9 mouse cellular contexts compared by ENCODE assay signal in the genomic region with DNA sequence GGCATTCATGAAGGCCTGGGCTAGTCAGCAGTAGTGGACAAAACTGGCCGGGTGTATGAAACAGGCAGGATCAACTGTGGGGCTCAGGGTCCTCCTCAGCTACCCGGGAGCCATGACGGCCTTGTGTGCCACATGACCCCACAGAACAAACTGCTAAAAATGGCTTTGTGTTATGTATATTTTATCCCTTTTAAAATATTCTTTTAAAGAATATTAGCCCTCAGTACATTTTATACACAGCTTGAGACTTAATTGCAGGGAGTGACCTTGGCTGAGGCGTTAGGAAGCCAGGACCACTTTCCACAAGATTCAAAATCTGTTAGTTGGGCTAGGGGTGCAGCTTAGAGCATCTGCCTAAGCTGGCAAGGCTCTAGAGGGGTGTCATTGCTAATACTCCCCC. TPM values are rescaled to one million over a fixed set of nuclear protein-coding genes. Genes with fewer than 3 reads are reported as not detected.
A peak's percentile ranks its signal among the peaks of the same experiment; 100 is the strongest.
DNase-seq lines count a peak whose midpoint lies in the region; ATAC-seq and TF ChIP-seq lines count a peak whose summit lies in the region.
"Had no signal": no experiment of that assay in that cellular context is flagged by ENCODE, and none has a peak within 500 bp of the region (broad histone marks: within the 10 kb centered on the region; RNA-seq: fewer than 3 reads in every experiment).

No protein-coding gene starts in this region.

- peak overlapping the region; percentile 85 for H3K27ac ChIP-seq in layer of hippocampus, adult 2 months
- H3K27ac ChIP-seq in embryonic facial prominence, embryonic 15.5 days (replicated peaks): no peak overlapping the region
- peak overlapping the region; percentile 91 for H3K27ac ChIP-seq in hindbrain, postnatal 0 days

- peak overlapping the region; percentile 62 for H3K4me2 ChIP-seq in embryonic facial prominence, embryonic 15.5 days (replicated peaks)
- peak overlapping the region; percentile 69 for H3K4me2 ChIP-seq in hindbrain, postnatal 0 days (ENCODE audit: low read depth, low read length)
- H3K4me2 ChIP-seq in myocyte (ENCODE audit: low read depth): peak overlapping the region; percentile 42

- no peaks in the 10 kb centered on the region for H3K27me3 ChIP-seq in embryonic facial prominence, embryonic 15.5 days
- H3K27me3 ChIP-seq in hindbrain, postnatal 0 days (ENCODE audit: insufficient read depth, low read length): no peaks in the 10 kb centered on the region
- no peaks in the 10 kb centered on the region for H3K27me3 ChIP-seq in myocyte (ENCODE audit: control insufficient read depth, insufficient read depth, insufficient read length)

- H3K36me3 ChIP-seq in embryonic facial prominence, embryonic 15.5 days: no peaks in the 10 kb centered on the region
- H3K36me3 ChIP-seq in hindbrain, postnatal 0 days (ENCODE audit: insufficient read depth, low read length): no peaks in the 10 kb centered on the region
- H3K36me3 ChIP-seq in myocyte (ENCODE audit: control insufficient read depth, insufficient read depth): no peaks in the 10 kb centered on the region

- ATAC-seq in embryonic facial prominence, embryonic 15.5 days (ENCODE audit: insufficient number of reproducible peaks, low FRiP score, low TSS enrichment, low read depth): no peak
- peak; percentile 71 for ATAC-seq in hindbrain, postnatal 0 days

- H3K4me1 ChIP-seq in embryonic facial prominence, embryonic 15.5 days: peaks cover 8% of the 10 kb centered on the region; the same call in 1 of the 2 replicates
- no peaks in the 10 kb centered on the region; the same call in 1 of the 2 replicates for H3K4me1 ChIP-seq in hindbrain, postnatal 0 days (ENCODE audit: insufficient read depth, low read length)

- no peaks in the 10 kb centered on the region for H3K9me3 ChIP-seq in embryonic facial prominence, embryonic 15.5 days (replicated peaks)
- no peaks in the 10 kb centered on the region for H3K9me3 ChIP-seq in hindbrain, postnatal 0 days (ENCODE audit: low read length)

- no peak overlapping the region for H3K9ac ChIP-seq in embryonic facial prominence, embryonic 15.5 days
- H3K9ac ChIP-seq in hindbrain, postnatal 0 days (replicated peaks; ENCODE audit: low read length): peak overlapping the region; percentile 67; the same call in 1 of the 2 replicates

- no peaks in the 10 kb centered on the region for H3K79me2 ChIP-seq in myocyte (ENCODE audit: control insufficient read depth, insufficient read depth)

- DNase-seq in layer of hippocampus, adult 2 months (ENCODE audit: low spot score in 2 of 2): no peak
- no peak for DNase-seq in layer of hippocampus, adult 9-11 months
- DNase-seq in hindbrain, postnatal 0 days (ENCODE audit: low spot score): peak; percentile 29
- DNase-seq in adrenal gland, adult 2 months: no peak
- no peak for DNase-seq in urinary bladder, postnatal 25 days (ENCODE audit: low spot score)
- no peak for DNase-seq in thymus, postnatal 25 days

- TF ChIP-seq POLR2A in myocyte (IDR thresholded peaks at IDR 0.05; ENCODE audit: insufficient read length, low read depth): no peak

- 65% methylated on average over 4 of the region's 4 CpGs for WGBS in embryonic facial prominence, embryonic 15.5 days
- 40% methylated on average over 4 of the region's 4 CpGs for WGBS in hindbrain, postnatal 0 days

- no peak overlapping the region for H3K4me3 ChIP-seq in layer of hippocampus, adult 2 months
- H3K4me3 ChIP-seq in embryonic facial prominence, embryonic 15.5 days (replicated peaks): peak overlapping the region; percentile 44; the same call in 1 of the 2 replicates
- H3K4me3 ChIP-seq in hindbrain, postnatal 0 days (ENCODE audit: low read length): peak overlapping the region; percentile 36; the same call in 1 of the 2 replicates
- H3K4me3 ChIP-seq in myocyte: no peak overlapping the region

- H3ac ChIP-seq in myocyte (ENCODE audit: control insufficient read depth, insufficient read length): no peak overlapping the region

- no peak for TF ChIP-seq CTCF in layer of hippocampus, adult 2 months (conservative IDR thresholded peaks at IDR 0.05)
- no peak for TF ChIP-seq CTCF in hindbrain, postnatal 0 days (IDR thresholded peaks at IDR 0.05; ENCODE audit: low read depth)

TF ChIP-seq in myocyte, 11 proteins besides CTCF, POLR2A, EP300 and RAD21:
- TF ChIP-seq REST (IDR thresholded peaks at IDR 0.05; ENCODE audit: insufficient read depth, insufficient read length) (no peak), MYOD1 (IDR thresholded peaks at IDR 0.05; ENCODE audit: control insufficient read depth in 1 of 3, insufficient read length in 2 of 3, low read depth in 2 of 3) (no peak), SRF (IDR thresholded peaks at IDR 0.05; ENCODE audit: control insufficient read depth, insufficient read length, low read depth) (no peak)
TF ChIP-seq in myocyte: peak in this region for 0.

RNA-seq across cellular contexts. Expression of gene Hnrnph1, which starts 5.8 kb away (rescaled TPM):
- 100 to 1,000 TPM; 272 to 300 TPM for total RNA-seq in layer of hippocampus, adult 2 months (2021)
- 400 and 410 TPM in 2 replicates for polyA plus RNA-seq in embryonic facial prominence, embryonic 15.5 days (2015; fragmentation: Nextera tagmentation; extraction: Ambion mirVana)
- 171 and 176 TPM in 2 replicates for total RNA-seq in hindbrain, postnatal 0 days (2014; rRNA removed)
- polyA plus RNA-seq in hindbrain, postnatal 0 days (2015; fragmentation: Nextera tagmentation; extraction: Ambion mirVana): 244 and 249 TPM in 2 replicates
- polyA plus RNA-seq in myocyte (2012; fragmentation: generic; extraction: Trizol): 54.5 TPM
- 100 to 1,000 TPM; 225 to 240 TPM for total RNA-seq in adrenal gland, adult 2 months (2021)
- 13.4 and 13.7 TPM in 2 replicates for polyA plus RNA-seq in adrenal gland, adult 2 months (2012; rRNA removed)

RNA-seq across cellular contexts. Expression of gene Cby3, which starts 16.7 kb away (rescaled TPM):
- total RNA-seq in layer of hippocampus, adult 2 months (2021): 1 to 10 TPM in 1 of 2 experiments, not detected in 1; 1.7 TPM
- 0.24 and 0.25 TPM in 2 replicates for polyA plus RNA-seq in embryonic facial prominence, embryonic 15.5 days (2015; fragmentation: Nextera tagmentation; extraction: Ambion mirVana)
- 0.47 TPM in 1 of 2 replicates, not detected in the other for total RNA-seq in hindbrain, postnatal 0 days (2014; rRNA removed)
- polyA plus RNA-seq in hindbrain, postnatal 0 days (2015; fragmentation: Nextera tagmentation; extraction: Ambion mirVana): 1.2 and 1.5 TPM in 2 replicates
- polyA plus RNA-seq in myocyte (2012; fragmentation: generic; extraction: Trizol): not detected
- total RNA-seq in adrenal gland, adult 2 months (2021): not detected
- polyA plus RNA-seq in adrenal gland, adult 2 months (2012; rRNA removed): 0.57 TPM in 1 of 2 replicates, not detected in the other
- total RNA-seq: monocyte, adult 5-6 weeks had no signal

RNA-seq across cellular contexts. Expression of gene Canx, which starts 45.5 kb away (rescaled TPM):
- total RNA-seq in layer of hippocampus, adult 2 months (2021): 100 to 1,000 TPM; 365 to 415 TPM
- 284 and 286 TPM in 2 replicates for polyA plus RNA-seq in embryonic facial prominence, embryonic 15.5 days (2015; fragmentation: Nextera tagmentation; extraction: Ambion mirVana)
- 174 and 197 TPM in 2 replicates for total RNA-seq in hindbrain, postnatal 0 days (2014; rRNA removed)
- 254 and 259 TPM in 2 replicates for polyA plus RNA-seq in hindbrain, postnatal 0 days (2015; fragmentation: Nextera tagmentation; extraction: Ambion mirVana)
- polyA plus RNA-seq in myocyte (2012; fragmentation: generic; extraction: Trizol): 139 TPM
- 100 to 1,000 TPM; 479 to 498 TPM for total RNA-seq in adrenal gland, adult 2 months (2021)
- polyA plus RNA-seq in adrenal gland, adult 2 months (2012; rRNA removed): 13.9 and 19.7 TPM in 2 replicates

RNA-seq across cellular contexts. Expression of gene Rufy1, which starts 60.0 kb away (rescaled TPM):
- total RNA-seq in layer of hippocampus, adult 2 months (2021): 10 to 100 TPM; 29.2 to 29.6 TPM
- 27.0 and 28.3 TPM in 2 replicates for polyA plus RNA-seq in embryonic facial prominence, embryonic 15.5 days (2015; fragmentation: Nextera tagmentation; extraction: Ambion mirVana)
- 12.3 and 15.1 TPM in 2 replicates for total RNA-seq in hindbrain, postnatal 0 days (2014; rRNA removed)
- 17.6 and 19.8 TPM in 2 replicates for polyA plus RNA-seq in hindbrain, postnatal 0 days (2015; fragmentation: Nextera tagmentation; extraction: Ambion mirVana)
- 13.9 TPM for polyA plus RNA-seq in myocyte (2012; fragmentation: generic; extraction: Trizol)
- 10 to 100 TPM; 33.8 to 45.8 TPM for total RNA-seq in adrenal gland, adult 2 months (2021)
- polyA plus RNA-seq in adrenal gland, adult 2 months (2012; rRNA removed): 23.5 and 24.6 TPM in 2 replicates

Comparison
In these comparisons a context has a peak if more than half of its experiments do, and no peak if none do; other contexts are left out.
1. H3K4me3 ChIP-seq: peak in embryonic facial prominence, embryonic 15.5 days (single experiment) and hindbrain, postnatal 0 days (single experiment); none in layer of hippocampus, adult 2 months (single experiment) and myocyte (single experiment).
2. Peak in every context shown above with its lines, with median percentiles within 50 percentile points of each other: H3K4me2 ChIP-seq.